In the genomic region with DNA sequence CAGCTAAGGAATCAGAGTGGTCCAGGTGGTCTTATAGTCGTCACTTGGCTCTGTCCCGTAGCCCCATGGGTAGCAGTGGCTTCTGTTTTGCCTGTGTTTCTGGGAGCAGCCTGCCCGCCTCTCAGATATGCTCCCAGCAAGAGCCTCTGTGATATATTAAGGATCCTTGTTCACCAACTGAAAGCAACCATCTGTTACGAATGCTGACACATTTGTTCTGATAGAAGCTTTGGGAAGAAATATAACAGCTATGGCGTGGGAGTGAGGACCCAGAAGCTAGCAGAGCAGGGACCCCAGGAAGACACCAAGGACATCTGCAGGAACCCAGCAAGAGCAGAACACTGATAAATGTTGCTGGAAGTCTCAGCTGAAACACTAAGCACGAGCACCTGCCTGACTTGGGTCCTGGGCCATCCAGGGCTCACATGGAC, we compare ENCODE assay signal across 11 mouse cellular contexts.
DNase-seq lines count a peak whose midpoint lies in the region; ATAC-seq lines count a peak whose summit lies in the region.
"Had no signal": no experiment of that assay in that cellular context is flagged by ENCODE, and none has a peak within 500 bp of the region (broad histone marks: within the 10 kb centered on the region; RNA-seq: fewer than 3 reads in every experiment).

No protein-coding gene starts in this region.

- no peak overlapping the region for H3K9ac ChIP-seq in forebrain, embryonic 14.5 days (ENCODE audit: low read length)
- no peak overlapping the region for H3K9ac ChIP-seq in forebrain, embryonic 12.5 days
- H3K9ac ChIP-seq: liver, embryonic 15.5 days had no signal

- H3K27me3 ChIP-seq in forebrain, embryonic 14.5 days (replicated peaks; ENCODE audit: control insufficient read depth, insufficient read depth, low read length) = no peaks in the 10 kb centered on the region
- no peaks in the 10 kb centered on the region for H3K27me3 ChIP-seq in forebrain, embryonic 12.5 days
- H3K27me3 ChIP-seq: liver, embryonic 15.5 days had no signal

- H3K4me3 ChIP-seq in forebrain, embryonic 14.5 days (ENCODE audit: low read depth, low read length) = no peak overlapping the region
- no peak overlapping the region for H3K4me3 ChIP-seq in forebrain, embryonic 12.5 days (replicated peaks)
- H3K4me3 ChIP-seq: liver, embryonic 15.5 days had no signal

- peak; percentile 11 for DNase-seq in forebrain, embryonic 14.5 days (ENCODE audit: low spot score)
- peak; percentile 58 to 70 for DNase-seq in cerebellum, postnatal 10 days
- peak; percentile 53 to 68 for DNase-seq in layer of hippocampus, adult 8-10 months (ENCODE audit: low spot score in 2 of 2)
- DNase-seq in left cerebral cortex, postnatal 36 days (ENCODE audit: low spot score in 2 of 2) = peak; percentile 30 to 52
- DNase-seq in adrenal gland, adult 18-20 months (ENCODE audit: low spot score in 2 of 2) = no peak
- no peak for DNase-seq in heart, adult 11 months
- no peak for DNase-seq in urinary bladder, adult 2 months (ENCODE audit: low spot score)
- DNase-seq: gastrocnemius, postnatal 14 days; thymus, postnatal 25 days had no signal

- ATAC-seq in forebrain, embryonic 14.5 days = no peak
- no peak for ATAC-seq in forebrain, embryonic 12.5 days (ENCODE audit: low FRiP score)

- intact Hi-C loops in left cerebral cortex, postnatal 36 days (cut with DNase I) = no loop called here

- no peaks in the 10 kb centered on the region for H3K36me3 ChIP-seq in forebrain, embryonic 14.5 days (ENCODE audit: control insufficient read depth, insufficient read depth, low read length)
- H3K36me3 ChIP-seq in forebrain, embryonic 12.5 days (replicated peaks) = no peaks in the 10 kb centered on the region
- H3K36me3 ChIP-seq: liver, embryonic 15.5 days had no signal

- no peaks in the 10 kb centered on the region for H3K4me1 ChIP-seq in forebrain, embryonic 14.5 days (ENCODE audit: control insufficient read depth, insufficient read depth, low read length)
- no peaks in the 10 kb centered on the region for H3K4me1 ChIP-seq in forebrain, embryonic 12.5 days
- H3K4me1 ChIP-seq: liver, embryonic 15.5 days had no signal

- H3K4me2 ChIP-seq in forebrain, embryonic 14.5 days (ENCODE audit: low read length) = no peak overlapping the region
- H3K4me2 ChIP-seq in forebrain, embryonic 12.5 days = no peak overlapping the region
- H3K4me2 ChIP-seq: liver, embryonic 15.5 days had no signal

- H3K27ac ChIP-seq in forebrain, embryonic 14.5 days (ENCODE audit: low read depth, low read length) = no peak overlapping the region
- no peak overlapping the region for H3K27ac ChIP-seq in forebrain, embryonic 12.5 days
- H3K27ac ChIP-seq: liver, embryonic 15.5 days had no signal

- 76% methylated on average over 6 of the region's 6 CpGs for WGBS in forebrain, embryonic 14.5 days
- WGBS in forebrain, embryonic 12.5 days = 79% methylated on average over 6 of the region's 6 CpGs

- H3K9me3 ChIP-seq in forebrain, embryonic 14.5 days (replicated peaks; ENCODE audit: control insufficient read depth, low read length) = no peaks in the 10 kb centered on the region
- H3K9me3 ChIP-seq in forebrain, embryonic 12.5 days = no peaks in the 10 kb centered on the region
- H3K9me3 ChIP-seq: liver, embryonic 15.5 days had no signal

Comparison
In these comparisons a context has a peak if more than half of its experiments do, and no peak if none do; other contexts are left out.
1. DNase-seq: peak in forebrain, embryonic 14.5 days (single experiment), cerebellum, postnatal 10 days (2 of 2), layer of hippocampus, adult 8-10 months (2 of 2) and left cerebral cortex, postnatal 36 days (2 of 2); none in adrenal gland, adult 18-20 months (0 of 2), heart, adult 11 months (single experiment) and urinary bladder, adult 2 months (single experiment).